Mouse (Mus musculus): ENCODE results near the gene Lyzl6.

Lyzl6 gene

GRCm38 (mm10) chr11:103638790-103639189, at the start of gene Lyzl6:
Lyzl6 (minus strand) TSS chr11:103638890.
- DNase-seq = no peak

- DNase-seq = no peak
Measured at GRCm38 (mm10) chr11:103686706-103687105, 48.0 kb upstream of the Lyzl6 start.

DNA sequence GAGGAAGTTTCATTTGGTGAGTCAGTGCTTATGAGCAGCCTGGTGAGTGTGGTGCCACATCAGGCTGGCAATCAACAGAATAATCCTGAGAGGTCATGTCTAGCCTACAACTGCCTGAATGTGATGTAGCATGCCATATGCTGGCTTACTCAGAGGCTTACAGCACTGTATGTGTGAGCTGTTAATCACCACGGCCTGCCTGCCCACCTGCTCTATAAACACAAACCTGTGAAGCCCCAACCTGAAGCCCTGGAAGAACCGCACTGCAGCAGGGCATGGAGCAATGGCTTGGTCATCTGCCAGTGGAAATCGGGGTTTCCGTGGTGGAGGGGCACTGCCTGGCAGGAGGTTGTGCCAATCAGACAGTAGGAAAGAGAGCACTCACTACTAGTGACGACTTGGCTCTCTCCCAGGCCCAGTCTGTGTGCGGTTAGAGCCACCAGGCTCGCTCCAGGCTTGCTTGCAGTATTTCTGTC, 46.6 kb upstream of the Lyzl6 start:
- no peak for DNase-seq

DNA sequence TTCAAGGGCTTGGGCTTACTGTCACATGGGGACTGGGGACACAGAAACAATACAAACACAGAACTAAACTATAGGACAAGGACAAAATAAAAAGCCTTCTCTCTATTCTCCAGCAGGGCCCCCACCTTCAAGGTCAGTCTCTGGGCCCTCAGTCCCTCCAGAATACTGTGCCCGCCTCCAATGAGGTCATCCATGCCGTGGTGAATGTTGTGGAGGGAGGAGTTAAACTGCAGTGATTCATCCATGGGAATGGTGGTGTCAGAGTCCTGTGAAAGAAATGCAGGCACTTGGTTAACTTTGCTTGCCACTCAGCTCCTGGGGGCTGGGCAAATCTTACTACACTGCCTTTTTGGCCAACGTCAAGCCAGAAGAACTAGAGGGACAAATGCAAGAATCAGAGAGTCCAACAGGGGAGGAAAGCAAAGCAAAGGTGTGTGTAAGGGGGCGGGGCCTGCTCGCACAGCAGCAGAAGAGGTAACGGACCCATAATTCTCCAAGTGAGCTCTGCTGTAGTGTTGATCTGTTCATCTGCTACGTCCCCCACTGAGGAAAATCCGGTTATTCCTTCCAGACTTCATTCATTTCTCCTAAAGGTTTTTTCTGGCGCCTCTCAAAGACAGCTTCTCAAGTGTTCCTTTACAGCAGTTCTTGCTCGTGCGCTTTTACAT, 45.1 kb upstream of the Lyzl6 start:
- DNase-seq = no peak

GRCm38 (mm10) chr11:103677042-103677441, 38.4 kb upstream of the Lyzl6 start:
- peak; percentile 59 for DNase-seq

DNA sequence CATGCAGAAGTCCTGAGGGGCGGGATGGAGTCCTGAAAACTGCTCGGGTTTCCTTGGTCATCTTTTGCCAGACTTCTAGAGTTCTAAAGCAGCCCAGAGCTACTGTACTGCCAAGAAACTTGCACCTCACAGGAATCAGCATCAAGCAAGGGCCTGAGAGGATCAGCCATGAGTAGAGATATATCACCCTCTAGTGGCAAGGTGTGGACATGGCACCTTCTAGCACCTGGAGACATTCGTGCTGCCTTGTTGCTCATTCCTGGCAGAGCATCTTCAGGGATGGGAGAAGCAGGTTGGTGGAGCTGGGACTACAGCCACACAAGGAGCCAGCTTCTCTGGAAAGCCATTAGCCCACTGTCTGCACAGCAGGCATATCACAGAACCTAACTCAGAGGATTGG, 36.9 kb upstream of the Lyzl6 start:
- DNase-seq = peak; percentile 59

GRCm38 (mm10) chr11:103666907-103667426, 28.3 kb upstream of the Lyzl6 start:
- DNase-seq = no peak

- DNase-seq = no peak
Measured at GRCm38 (mm10) chr11:103666181-103666906, 27.7 kb upstream of the Lyzl6 start.

DNA sequence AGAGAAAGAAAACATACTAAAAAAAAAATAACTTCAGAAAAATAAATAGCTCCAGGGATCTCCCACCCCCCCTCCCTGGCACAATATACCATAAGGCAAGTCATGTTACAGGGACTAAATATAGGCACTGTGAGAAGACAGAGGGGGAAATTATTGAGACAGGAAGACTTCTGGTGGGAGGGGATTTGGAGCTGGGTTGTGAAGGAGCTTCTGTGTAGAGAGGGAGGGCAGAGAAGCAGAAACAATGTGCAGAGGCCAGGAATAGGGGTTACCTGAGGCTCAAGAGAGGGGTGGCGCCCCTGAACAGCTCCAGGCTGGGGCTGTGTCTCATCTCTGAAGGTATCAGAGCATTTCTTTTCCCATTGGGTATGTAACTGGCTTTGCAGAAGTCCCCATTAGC, 27.0 kb upstream of the Lyzl6 start:
- no peak for DNase-seq

DNA sequence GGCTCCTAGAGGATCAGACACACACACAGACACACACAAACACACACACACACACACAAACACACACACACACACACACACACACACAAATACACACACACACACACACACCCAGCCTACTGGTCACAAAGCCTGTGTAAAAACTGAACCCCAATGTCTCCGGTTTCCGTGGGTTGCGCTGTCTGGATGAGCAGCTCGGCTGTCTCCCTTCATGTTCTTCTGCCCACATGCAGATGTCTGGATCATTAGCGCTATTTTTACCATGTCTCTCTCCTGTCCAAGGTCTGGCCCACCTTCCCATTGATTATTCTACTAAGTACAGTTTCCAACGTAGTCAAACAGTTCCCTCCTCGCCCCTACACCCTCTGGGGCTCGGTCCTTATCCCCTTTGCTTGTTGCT, 24.4 kb upstream of the Lyzl6 start:
- DNase-seq = no peak

DNA sequence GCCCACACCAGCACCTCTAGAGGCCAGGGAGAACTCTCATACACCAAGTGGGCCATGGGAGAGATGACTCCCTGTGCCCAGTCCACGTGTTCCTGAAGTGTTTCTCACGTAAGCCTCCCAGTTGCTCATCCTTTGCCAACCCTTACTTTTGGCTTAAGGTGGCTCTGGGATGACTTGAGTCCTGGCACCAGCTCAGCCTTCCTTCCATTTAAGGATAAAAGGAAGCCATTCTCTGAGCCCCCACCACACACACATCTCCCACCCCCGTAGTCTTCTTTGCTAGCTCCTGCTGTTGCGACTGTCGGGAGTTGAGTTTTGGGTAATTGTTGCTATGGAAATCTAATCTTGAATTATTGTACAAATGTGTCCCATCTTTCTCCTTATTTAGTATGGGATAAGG, 23.9 kb upstream of the Lyzl6 start:
- no peak for DNase-seq

GRCm38 (mm10) chr11:103661863-103662262, 23.2 kb upstream of the Lyzl6 start:
- no peak for DNase-seq

- no peak for DNase-seq
Measured at GRCm38 (mm10) chr11:103658189-103658588, 19.5 kb upstream of the Lyzl6 start.

GRCm38 (mm10) chr11:103656520-103656919, 17.8 kb upstream of the Lyzl6 start:
- peak; percentile 62 for DNase-seq

DNA sequence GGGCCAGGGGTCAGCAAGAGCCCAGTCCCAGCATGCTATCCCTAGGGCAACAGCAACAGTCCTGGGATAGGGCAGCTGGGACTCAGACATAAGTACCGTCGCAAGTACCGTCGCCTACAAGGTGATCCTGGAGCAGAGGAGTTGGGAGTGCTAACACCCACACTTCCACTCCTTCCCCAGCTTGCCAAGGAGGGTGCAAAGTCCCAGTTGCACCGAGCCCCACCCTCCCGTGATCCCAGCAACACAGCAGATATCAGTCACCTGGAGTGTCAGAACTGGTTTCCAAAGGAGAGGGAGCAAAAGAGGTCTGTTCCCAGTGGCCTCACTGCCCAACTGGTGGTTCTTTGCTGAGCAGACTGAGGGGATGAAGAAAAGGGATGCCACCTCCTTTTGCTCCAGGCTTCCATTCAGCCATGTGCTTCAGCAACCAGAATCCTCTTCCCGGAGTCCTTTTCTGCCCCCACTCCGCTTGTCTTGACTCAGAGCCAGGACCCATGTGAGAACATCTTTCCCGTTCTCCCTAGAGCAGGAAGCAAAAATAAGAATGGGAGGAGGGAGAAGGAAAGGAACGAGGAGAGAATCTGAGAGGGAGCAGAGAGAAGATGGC, 14.8 kb upstream of the Lyzl6 start:
- DNase-seq = no peak

DNA sequence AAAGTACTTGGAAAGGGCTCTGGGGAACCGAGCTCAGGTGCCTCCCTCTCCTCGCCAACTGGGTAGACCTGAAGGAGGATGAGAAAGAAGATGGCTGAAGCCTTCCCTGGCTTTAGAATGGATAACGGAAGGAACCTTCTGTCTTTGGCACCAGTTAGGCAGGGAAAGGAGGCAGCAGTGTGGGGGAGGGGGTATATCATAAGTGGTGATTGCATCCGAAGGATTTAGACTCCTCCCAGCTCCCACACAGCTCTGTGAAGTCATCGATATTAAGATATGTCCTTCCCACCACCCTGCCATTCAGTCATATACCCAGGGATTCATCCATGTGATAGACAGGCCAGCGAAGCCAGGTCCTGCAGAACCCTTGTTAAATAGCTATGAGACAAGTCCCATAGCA, 12.7 kb upstream of the Lyzl6 start:
- no peak for DNase-seq

- no peak for DNase-seq
Measured at GRCm38 (mm10) chr11:103649983-103650493, 11.3 kb upstream of the Lyzl6 start.

DNA sequence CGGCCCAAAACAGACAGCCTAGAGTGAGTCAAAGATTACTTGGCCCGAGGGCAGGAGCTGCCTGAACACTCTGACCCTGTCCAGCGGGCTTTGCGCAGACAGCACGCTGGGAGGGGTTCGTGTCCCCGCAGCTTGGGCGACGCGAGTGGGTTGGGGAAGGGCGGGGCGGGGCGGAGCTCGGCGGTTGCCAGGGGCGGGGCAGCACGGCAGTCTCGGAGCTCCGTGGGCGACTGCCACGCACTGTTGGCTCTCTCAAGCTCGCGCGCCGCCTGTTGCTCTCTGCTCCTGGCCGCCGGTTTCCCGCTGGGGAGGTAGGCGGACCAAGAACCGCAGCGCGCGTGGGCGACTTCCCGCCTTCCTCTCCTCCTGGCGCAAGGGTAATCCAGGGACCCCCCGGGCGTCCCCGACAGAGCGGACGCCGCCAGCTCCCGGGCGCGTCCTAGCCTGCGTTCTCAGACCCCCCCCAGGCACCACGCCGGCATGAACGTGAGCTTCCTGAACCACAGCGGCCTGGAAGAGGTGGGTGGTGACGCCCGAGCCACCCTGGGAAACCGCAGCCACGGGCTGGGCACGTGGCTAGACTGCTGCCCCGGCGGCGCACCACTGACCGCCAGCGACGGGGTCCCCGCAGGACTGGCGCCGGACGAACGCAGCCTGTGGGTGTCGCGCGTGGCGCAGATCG, 10.8 kb upstream of the Lyzl6 start, which contains the start of gene Rprml:
Rprml (plus strand) TSS at position 270 of the 682 bp plus-strand sequence.
- DNase-seq = no peak

- DNase-seq = no peak
Measured at GRCm38 (mm10) chr11:103648656-103649055, 10.0 kb upstream of the Lyzl6 start.

GRCm38 (mm10) chr11:103647921-103648620, 9.4 kb upstream of the Lyzl6 start:
- peak; percentile 6 for DNase-seq

DNA sequence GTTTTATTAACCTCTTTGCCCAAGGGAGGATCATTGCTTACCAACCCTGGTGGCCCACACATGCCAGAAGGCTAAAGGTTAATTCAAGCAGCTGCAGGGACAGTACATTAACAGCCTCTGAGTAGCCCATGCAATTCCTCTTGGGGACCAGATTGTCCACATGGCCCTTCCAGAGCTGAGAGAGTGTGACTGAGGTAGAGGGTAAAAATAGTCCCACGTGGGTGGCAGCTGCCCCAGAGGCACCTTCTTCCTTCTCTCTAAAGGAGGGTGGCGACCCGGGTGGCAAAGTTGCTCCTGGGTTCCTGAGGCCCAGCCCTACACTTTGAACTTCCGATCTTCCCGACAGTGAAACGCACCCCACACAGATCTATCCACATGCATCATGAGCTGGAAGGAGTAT, 7.6 kb upstream of the Lyzl6 start:
- no peak for DNase-seq

DNA sequence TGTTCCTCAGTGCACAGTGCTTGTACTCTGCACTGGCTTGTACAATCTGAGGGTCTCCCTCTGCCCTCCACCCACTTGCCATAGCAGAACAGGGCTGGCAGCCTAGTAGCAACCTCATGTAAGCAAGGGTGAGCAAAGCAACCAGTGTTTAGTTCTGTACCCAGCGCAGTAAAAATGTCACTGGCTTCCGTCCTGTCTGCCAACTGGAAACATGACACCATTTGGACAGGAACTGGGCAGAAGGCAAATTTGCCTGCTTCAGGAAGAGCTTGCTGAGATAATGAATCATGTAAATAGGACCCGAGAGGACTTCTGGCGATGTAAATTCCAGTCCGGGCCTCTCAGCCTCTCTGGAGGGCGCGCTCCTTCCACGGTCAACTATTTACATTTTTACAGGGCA, 7.0 kb upstream of the Lyzl6 start:
- DNase-seq = no peak
